Mouse (Mus musculus): ENCODE data around the gene Baz2b. TPM values are rescaled to one million over a fixed set of nuclear protein-coding genes. Genes with fewer than 3 reads are reported as not detected.
A peak's percentile ranks its signal among the peaks of the same experiment; 100 is the strongest.

The Baz2b gene
- polyA plus RNA-seq, 1 experiment from 2014 or later, result 55.1 TPM

- 87% methylated on average over 9 of the region's 9 CpGs for WGBS
- no peak overlapping the region for H3K4me3 ChIP-seq
- H3K27ac ChIP-seq, result no peak overlapping the region
- H3K4me1 ChIP-seq, result no peaks in the 10 kb centered on the region
- H3K36me3 ChIP-seq, result peaks cover 70% of the 10 kb centered on the region
- H3K9me3 ChIP-seq, result no peaks in the 10 kb centered on the region
- no peaks in the 10 kb centered on the region for H3K27me3 ChIP-seq (ENCODE audit: insufficient read depth, poor library complexity, severe bottlenecking)
- DNase-seq (ENCODE audit: low spot score), result no peak
These were observed 301.6 kb downstream of the Baz2b start for GRCm38 (mm10) chr2:59908048-59908447.

DNA sequence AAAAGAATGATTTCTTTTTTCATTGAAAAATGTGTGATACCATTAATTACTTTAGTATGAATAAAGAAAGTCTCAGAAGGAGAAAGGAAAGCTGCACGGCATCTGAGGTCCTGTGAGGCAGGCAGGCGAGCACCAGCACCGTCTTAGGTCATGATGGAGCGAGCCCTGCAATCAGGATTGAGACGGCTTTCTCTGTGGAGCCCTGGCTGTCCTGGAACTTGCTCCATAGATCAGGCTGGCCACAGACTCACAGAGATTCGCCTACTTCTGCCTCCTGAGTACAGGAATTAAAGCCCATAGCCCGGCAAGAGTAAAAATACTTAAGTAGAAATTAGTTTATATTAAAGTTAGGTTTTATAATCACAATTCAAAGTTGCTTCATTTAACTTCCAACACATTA lies 305.6 kb downstream of the Baz2b start:
- Histone ChIP-seq H3K36me3 (peaks cover 64% of the 10 kb centered on the region), H3K27me3 (ENCODE audit: insufficient read depth, poor library complexity, severe bottlenecking) (no peaks in the 10 kb centered on the region), H3K27ac (no peak overlapping the region), H3K4me3 (no peak overlapping the region), H3K4me1 (no peaks in the 10 kb centered on the region), H3K9me3 (no peaks in the 10 kb centered on the region)
- DNase-seq (ENCODE audit: low spot score), result no peak
- WGBS, result 82% methylated on average over 7 of the region's 7 CpGs

GRCm38 (mm10) chr2:59898666-59899065 lies 311.0 kb downstream of the Baz2b start:
- Histone ChIP-seq H3K4me3 (no peak overlapping the region), H3K4me1 (peaks cover 16% of the 10 kb centered on the region; the same call in 1 of the 2 replicates), H3K27me3 (ENCODE audit: insufficient read depth, poor library complexity, severe bottlenecking) (no peaks in the 10 kb centered on the region), H3K9me3 (no peaks in the 10 kb centered on the region), H3K36me3 (peaks cover 48% of the 10 kb centered on the region), H3K27ac (no peak overlapping the region)
- DNase-seq (ENCODE audit: low spot score), result no peak
- 85% methylated on average over 4 of the region's 4 CpGs for WGBS

DNA sequence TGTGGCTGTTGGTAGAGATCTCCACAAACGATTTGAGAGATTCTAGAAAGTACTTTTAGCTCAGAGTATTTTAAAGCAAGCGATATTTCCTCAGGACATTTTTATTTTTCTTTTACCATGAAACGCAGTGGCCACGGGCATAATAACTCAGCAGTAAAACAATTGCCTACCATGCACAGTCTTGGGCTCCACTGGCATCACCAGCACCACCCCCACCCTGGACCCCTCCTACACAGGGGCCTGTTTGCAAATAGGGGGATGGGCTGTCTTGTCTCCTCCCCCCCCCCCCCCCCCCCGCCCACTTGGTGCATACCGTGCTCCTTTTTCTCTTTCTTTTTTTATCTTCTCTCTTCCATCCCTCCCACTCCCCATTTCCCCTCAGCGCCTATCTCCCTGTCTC lies 311.5 kb downstream of the Baz2b start:
- Histone ChIP-seq H3K4me3 (no peak overlapping the region), H3K27me3 (ENCODE audit: insufficient read depth, poor library complexity, severe bottlenecking) (no peaks in the 10 kb centered on the region), H3K27ac (no peak overlapping the region), H3K36me3 (peaks cover 50% of the 10 kb centered on the region), H3K4me1 (peaks cover 16% of the 10 kb centered on the region; the same call in 1 of the 2 replicates), H3K9me3 (no peaks in the 10 kb centered on the region)
- WGBS, result 87% methylated on average over 6 of the region's 7 CpGs
- no peak for DNase-seq (ENCODE audit: low spot score)

DNA sequence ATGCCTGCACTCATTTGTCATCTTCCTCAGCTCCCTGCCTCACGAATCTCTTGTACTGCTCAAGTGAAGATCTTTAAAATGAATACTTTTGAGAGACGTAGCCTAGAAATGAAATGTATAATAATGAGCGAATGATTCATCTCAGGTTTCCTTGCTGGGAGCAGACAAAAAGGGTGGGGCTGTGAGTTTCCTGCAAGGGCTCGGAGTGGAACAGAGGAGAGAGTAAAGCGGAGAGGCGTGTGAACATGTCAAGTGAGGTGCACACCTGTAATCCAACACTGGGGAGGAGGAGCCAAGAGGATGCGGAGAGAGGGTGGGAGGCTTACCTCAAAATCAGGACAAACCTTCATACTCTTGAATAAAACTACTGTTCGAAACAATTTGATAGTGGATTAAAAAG lies 312.8 kb downstream of the Baz2b start:
- WGBS, result 80% methylated on average over 8 of the region's 8 CpGs
- DNase-seq (ENCODE audit: low spot score), result no peak
- no peaks in the 10 kb centered on the region for H3K27me3 ChIP-seq (ENCODE audit: insufficient read depth, poor library complexity, severe bottlenecking)
- H3K9me3 ChIP-seq, result no peaks in the 10 kb centered on the region
- peaks cover 16% of the 10 kb centered on the region; the same call in 1 of the 2 replicates for H3K4me1 ChIP-seq
- H3K4me3 ChIP-seq, result no peak overlapping the region
- H3K27ac ChIP-seq, result 0 out of 2 replicates have a peak overlapping the region, but pooled peaks have one; percentile 36
- peaks cover 54% of the 10 kb centered on the region for H3K36me3 ChIP-seq

GRCm38 (mm10) chr2:59896400-59896799 lies 313.2 kb downstream of the Baz2b start:
- peaks cover 49% of the 10 kb centered on the region for H3K36me3 ChIP-seq
- H3K27ac ChIP-seq, result 0 out of 2 replicates have a peak overlapping the region, but pooled peaks have one; percentile 36
- H3K27me3 ChIP-seq (ENCODE audit: insufficient read depth, poor library complexity, severe bottlenecking), result no peaks in the 10 kb centered on the region
- no peaks in the 10 kb centered on the region for H3K9me3 ChIP-seq
- no peak for DNase-seq (ENCODE audit: low spot score)
- H3K4me1 ChIP-seq, result peaks cover 16% of the 10 kb centered on the region; the same call in 1 of the 2 replicates
- no peak overlapping the region for H3K4me3 ChIP-seq
- WGBS, result 53% methylated on average over 7 of the region's 7 CpGs

DNA sequence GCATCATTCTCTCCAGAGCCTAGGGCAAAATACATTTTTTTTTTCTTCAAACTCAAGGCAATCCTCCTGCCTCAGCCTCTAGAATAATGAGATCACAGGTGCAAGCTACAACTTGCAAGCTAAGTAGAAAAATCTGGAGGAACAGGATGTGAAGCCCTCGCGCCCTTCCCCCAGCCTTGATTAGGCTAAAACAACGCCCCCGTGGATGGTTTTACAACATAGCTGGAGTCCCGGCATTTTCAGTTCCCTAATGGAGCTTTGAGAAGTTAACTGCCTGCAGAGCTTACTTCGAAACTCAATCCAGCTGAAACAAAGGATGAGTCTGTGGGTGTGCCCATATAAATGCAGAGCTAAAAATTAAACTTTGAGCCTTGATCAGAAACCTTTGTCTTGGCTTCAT lies 319.9 kb downstream of the Baz2b start:
- no peak for DNase-seq (ENCODE audit: low spot score)
- Histone ChIP-seq H3K4me3 (no peak overlapping the region), H3K9me3 (no peaks in the 10 kb centered on the region), H3K4me1 (no peaks in the 10 kb centered on the region), H3K27ac (no peak overlapping the region), H3K27me3 (ENCODE audit: insufficient read depth, poor library complexity, severe bottlenecking) (no peaks in the 10 kb centered on the region), H3K36me3 (peaks cover 17% of the 10 kb centered on the region)
- WGBS, result 85% methylated on average over 6 of the region's 6 CpGs

- peaks cover 17% of the 10 kb centered on the region for H3K36me3 ChIP-seq
- no peaks in the 10 kb centered on the region for H3K27me3 ChIP-seq (ENCODE audit: insufficient read depth, poor library complexity, severe bottlenecking)
- H3K4me1 ChIP-seq, result peaks cover 9% of the 10 kb centered on the region; the same call in 1 of the 2 replicates
- H3K4me3 ChIP-seq, result peak overlapping the region; percentile 78
- 66% methylated on average over 8 of the region's 8 CpGs for WGBS
- DNase-seq (ENCODE audit: low spot score), result no peak
- H3K9me3 ChIP-seq, result 0 out of 2 replicates have a peak, but pooled peaks cover 2% of the 10 kb centered on the region
- peak overlapping the region; percentile 92 for H3K27ac ChIP-seq
These were observed 326.8 kb downstream of the Baz2b start for GRCm38 (mm10) chr2:59882742-59883281.

DNA sequence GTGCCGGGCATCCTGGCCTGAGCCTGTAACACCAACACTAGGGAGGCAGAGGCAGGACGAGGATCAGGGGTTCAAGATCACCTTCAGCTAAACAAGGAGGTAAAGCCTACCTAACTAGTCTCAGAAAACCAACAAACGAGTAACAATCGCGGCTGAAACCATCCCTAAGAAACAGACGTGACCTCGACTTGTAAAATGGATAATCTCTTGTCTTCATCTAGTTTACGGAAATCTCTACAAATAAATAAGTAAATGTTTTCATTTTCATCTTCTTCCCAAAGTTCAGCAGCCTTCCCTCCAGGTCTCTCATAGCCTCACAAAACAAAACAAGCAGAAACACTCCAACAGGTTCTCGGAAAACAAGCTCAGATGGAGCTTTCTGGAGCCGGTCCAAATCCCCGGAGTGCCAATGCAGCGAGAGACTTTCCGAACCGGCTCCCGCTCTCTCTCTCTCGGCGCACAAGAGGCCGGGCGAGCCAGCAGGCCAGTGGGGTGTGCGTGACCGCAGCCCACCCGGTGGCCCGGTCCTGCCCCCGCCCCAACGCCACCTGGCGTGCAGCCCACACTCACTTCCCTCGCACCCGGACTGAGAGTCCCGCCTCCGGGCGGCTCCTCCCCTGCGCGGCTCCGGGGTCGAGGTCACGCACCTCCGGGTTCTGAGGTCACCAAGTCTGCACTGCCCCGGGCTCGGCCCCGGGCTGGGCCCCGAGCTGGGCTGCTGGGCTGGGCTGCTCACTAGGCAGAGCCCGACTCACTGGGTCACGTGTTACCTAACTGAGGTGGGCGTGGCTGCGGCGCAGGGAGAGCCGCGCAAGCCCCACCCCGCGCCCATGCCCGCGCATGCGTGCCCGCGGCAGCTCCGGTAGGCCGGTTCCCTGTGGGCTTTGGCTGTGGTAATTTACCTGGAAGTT lies 327.6 kb downstream of the Baz2b start, which contains the start of gene Wdsub1:
Gene Wdsub1 (minus strand): TSS at position 761 of the 911 bp plus-strand sequence.
- peaks cover 21% of the 10 kb centered on the region for H3K36me3 ChIP-seq
- peak within 1 kb of the TSS; percentile 92 for H3K27ac ChIP-seq
- 4% methylated on average over 57 of the region's 57 CpGs for WGBS
- H3K4me1 ChIP-seq, result peaks cover 12% of the 10 kb centered on the region; the same call in 1 of the 2 replicates
- H3K27me3 ChIP-seq (ENCODE audit: insufficient read depth, poor library complexity, severe bottlenecking), result no peaks in the 10 kb centered on the region
- peak; percentile 98 for DNase-seq (ENCODE audit: low spot score)
- peak within 1 kb of the TSS; percentile 78 for H3K4me3 ChIP-seq
- 0 out of 2 replicates have a peak, but pooled peaks cover 2% of the 10 kb centered on the region for H3K9me3 ChIP-seq

DNA sequence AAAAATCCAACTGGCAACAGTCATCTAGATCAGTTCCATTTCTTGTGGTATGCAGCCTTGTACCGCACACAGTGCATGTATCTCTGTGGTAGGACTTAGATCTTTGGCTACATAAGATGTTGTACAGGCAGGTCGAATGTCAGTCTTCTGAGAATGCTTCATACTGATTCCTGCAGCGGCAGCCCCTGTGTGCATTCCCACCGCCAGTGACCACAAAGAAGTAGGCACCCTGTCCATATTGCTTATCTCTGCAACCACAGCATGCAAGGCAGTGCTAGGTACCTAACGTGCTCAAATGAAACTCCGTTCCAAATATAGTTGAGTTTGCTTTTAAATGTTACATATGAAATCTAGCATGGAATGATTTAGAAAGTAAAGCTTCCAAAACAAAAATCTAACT lies 328.2 kb downstream of the Baz2b start:
- peak overlapping the region; percentile 92 for H3K27ac ChIP-seq
- DNase-seq (ENCODE audit: low spot score), result no peak
- 0 out of 2 replicates have a peak, but pooled peaks cover 2% of the 10 kb centered on the region for H3K9me3 ChIP-seq
- peaks cover 25% of the 10 kb centered on the region for H3K36me3 ChIP-seq
- peaks cover 12% of the 10 kb centered on the region; the same call in 1 of the 2 replicates for H3K4me1 ChIP-seq
- no peaks in the 10 kb centered on the region for H3K27me3 ChIP-seq (ENCODE audit: insufficient read depth, poor library complexity, severe bottlenecking)
- WGBS, result 60% methylated on average over 6 of the region's 6 CpGs
- peak overlapping the region; percentile 78 for H3K4me3 ChIP-seq

GRCm38 (mm10) chr2:59878221-59878620 lies 331.4 kb downstream of the Baz2b start:
- H3K36me3 ChIP-seq, result peaks cover 36% of the 10 kb centered on the region
- DNase-seq (ENCODE audit: low spot score), result no peak
- no peak overlapping the region for H3K4me3 ChIP-seq
- no peak overlapping the region for H3K27ac ChIP-seq
- H3K4me1 ChIP-seq, result peaks cover 12% of the 10 kb centered on the region; the same call in 1 of the 2 replicates
- 0 out of 2 replicates have a peak, but pooled peaks cover 2% of the 10 kb centered on the region for H3K9me3 ChIP-seq
- 69% methylated on average over 19 of the region's 19 CpGs for WGBS
- no peaks in the 10 kb centered on the region for H3K27me3 ChIP-seq (ENCODE audit: insufficient read depth, poor library complexity, severe bottlenecking)

DNA sequence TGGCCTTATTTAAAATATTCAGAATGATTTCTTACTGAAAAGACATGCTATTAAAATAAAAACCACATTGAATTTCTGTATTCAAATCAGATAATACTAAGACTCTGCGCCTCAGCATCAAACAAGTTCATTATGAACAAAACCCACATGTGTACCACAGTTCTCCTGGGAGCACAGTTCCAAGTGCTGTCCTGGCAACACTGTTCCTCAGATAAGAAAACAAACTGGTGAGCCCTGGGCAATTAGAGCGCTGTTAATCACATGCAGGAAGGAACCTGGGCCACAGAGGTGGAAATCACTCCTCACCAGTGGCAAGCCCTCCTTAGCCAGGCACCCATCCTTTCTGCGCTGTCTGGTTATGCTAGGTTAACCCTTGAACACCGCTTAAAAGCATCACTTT lies 332.3 kb downstream of the Baz2b start:
- peaks cover 44% of the 10 kb centered on the region for H3K36me3 ChIP-seq
- WGBS, result 79% methylated on average over 4 of the region's 4 CpGs
- 0 out of 2 replicates have a peak, but pooled peaks cover 2% of the 10 kb centered on the region for H3K9me3 ChIP-seq

DNA sequence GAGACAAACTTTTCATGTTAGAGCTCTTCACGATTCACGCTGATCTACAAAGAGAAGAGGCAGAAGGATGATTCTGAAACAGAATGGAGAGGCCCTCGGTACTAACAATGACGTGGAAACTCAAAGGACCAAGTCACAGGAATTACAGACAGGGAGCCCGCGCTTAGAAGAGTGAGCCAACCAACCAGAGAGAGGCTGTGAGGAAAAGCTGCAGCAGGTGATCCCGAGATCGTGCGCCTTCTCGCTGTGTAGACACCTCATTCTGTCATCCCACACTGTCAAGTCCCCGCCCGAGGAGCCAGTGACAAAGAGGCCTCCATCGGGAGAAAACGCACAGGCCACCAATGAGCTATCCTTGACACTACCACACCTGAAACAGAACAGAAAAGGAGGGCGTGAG lies 333.2 kb downstream of the Baz2b start:
- H3K4me3 ChIP-seq, result no peak overlapping the region
- no peaks in the 10 kb centered on the region for H3K27me3 ChIP-seq (ENCODE audit: insufficient read depth, poor library complexity, severe bottlenecking)
- H3K9me3 ChIP-seq, result 0 out of 2 replicates have a peak, but pooled peaks cover 2% of the 10 kb centered on the region
- H3K36me3 ChIP-seq, result peaks cover 53% of the 10 kb centered on the region
- no peak overlapping the region for H3K27ac ChIP-seq
- DNase-seq (ENCODE audit: low spot score), result no peak
- H3K4me1 ChIP-seq, result peaks cover 6% of the 10 kb centered on the region; the same call in 1 of the 2 replicates
- WGBS, result 89% methylated on average over 15 of the region's 15 CpGs

More for the DNA sequence above, 332.3 kb downstream of the Baz2b start:
- Histone ChIP-seq H3K27me3 (ENCODE audit: insufficient read depth, poor library complexity, severe bottlenecking) (no peaks in the 10 kb centered on the region), H3K4me1 (peaks cover 9% of the 10 kb centered on the region; the same call in 1 of the 2 replicates), H3K4me3 (no peak overlapping the region), H3K27ac (no peak overlapping the region)
- no peak for DNase-seq (ENCODE audit: low spot score)

Measured in heart, embryonic 10.5 days (tissue).